Mouse (Mus musculus): Measurements from ENCODE around the gene Spp1.

- TF ChIP-seq CTCF (conservative IDR thresholded peaks at IDR 0.05; ENCODE audit: low read length): no peak
- TF ChIP-seq NANOG (IDR thresholded peaks at IDR 0.05; ENCODE audit: borderline replicate concordance, low read length): peak; percentile 78
Observed at GRCm38 (mm10) chr5:104459706-104460455, 25.0 kb downstream of the Spp1 start.

All from E14TG2a.4 (cell line).